Mouse (Mus musculus): ENCODE results near the gene Figla. TPM values are rescaled to one million over a fixed set of nuclear protein-coding genes. Genes with fewer than 3 reads are reported as not detected.
"Not testable (repeated sequence)": the region's sequence is repeated elsewhere in the genome, so short reads cannot be mapped to it uniquely, and the experiment has no call there.

Gene Figla
- polyA plus RNA-seq, 1 experiment from 2014 or later = not detected

DNA sequence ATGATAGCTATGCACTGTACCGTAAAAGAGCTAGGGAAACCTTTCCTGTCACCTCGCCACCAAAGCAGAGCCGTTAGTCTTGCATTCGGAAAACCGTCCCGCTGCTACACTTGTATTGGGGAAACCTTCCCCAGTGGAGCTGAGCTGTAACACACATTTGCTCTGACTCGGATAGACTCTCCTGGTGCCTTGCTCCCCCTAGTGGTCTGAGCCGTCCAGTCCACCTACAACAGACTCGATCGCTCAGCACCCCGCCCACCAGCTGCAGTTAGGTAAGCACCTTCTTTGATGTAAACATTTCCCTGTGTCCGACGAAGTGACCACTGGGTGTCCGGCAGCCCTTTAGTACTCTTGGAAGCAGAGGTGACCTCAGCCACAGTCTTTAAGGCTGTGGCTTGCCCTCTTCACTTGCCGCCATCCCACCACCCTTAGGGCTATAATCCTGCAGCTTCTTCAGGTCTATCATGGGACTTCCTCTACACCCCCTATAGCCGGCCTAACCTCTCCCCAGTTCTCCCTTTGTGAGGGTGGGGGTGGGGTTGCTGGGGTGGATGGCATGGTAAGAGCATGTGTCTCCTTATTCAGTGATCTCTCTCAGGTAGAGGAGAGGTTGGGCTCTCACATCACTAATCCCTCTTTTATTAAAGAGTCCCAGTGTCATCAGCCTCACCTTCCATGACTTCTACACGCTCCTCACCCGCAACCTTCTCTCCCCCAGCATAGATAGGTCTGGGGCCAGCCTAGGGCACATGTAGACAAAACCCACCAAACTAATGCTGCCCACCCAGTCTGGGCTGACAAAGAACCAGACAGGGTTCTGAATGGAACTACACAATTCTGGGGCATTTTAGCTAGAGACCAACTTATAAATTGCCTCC, 11.5 kb upstream of the Figla start:
- WGBS = 15% methylated on average over 18 of the region's 18 CpGs
- Histone ChIP-seq H3K36me3 (replicated peaks) (no peaks in the 10 kb centered on the region), H3K27ac (no peak overlapping the region), H3K9me3 (no peaks in the 10 kb centered on the region), H3K4me3 (replicated peaks) (no peak overlapping the region), H3K27me3 (0 out of 2 replicates have a peak, but pooled peaks cover 5% of the 10 kb centered on the region), H3K4me2 (peak overlapping the region; percentile 37), H3K9ac (no peak overlapping the region), H3K4me1 (no peaks in the 10 kb centered on the region)
- peak; percentile 83 for ATAC-seq (ENCODE audit: low FRiP score)

DNA sequence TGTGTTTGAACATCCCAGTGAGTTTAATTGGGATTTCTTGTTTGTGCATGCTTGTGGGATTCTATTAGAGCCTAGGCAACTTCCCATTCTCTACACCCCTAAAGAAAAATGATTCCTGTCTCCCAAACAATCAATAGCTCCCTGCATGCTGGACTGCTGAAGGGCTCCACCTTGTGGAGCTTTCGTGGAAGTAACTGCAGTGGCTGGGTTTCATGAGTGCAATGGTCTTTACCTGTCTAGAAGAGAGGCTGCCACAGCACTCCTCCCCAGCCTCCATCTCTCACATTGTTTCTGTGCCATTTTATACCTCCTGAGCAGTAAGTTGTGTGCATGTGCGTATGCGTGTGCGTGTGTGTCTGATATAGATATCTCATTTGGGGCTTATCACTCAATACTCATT, 6.0 kb upstream of the Figla start:
- no peaks in the 10 kb centered on the region for H3K36me3 ChIP-seq (replicated peaks)
- H3K27ac ChIP-seq = no peak overlapping the region
- H3K4me1 ChIP-seq = no peaks in the 10 kb centered on the region
- ATAC-seq (ENCODE audit: low FRiP score) = no peak
- H3K9me3 ChIP-seq = no peaks in the 10 kb centered on the region
- 31% methylated on average over 4 of the region's 4 CpGs for WGBS
- H3K4me3 ChIP-seq (replicated peaks) = no peak overlapping the region
- no peaks in the 10 kb centered on the region for H3K27me3 ChIP-seq
- no peak overlapping the region for H3K9ac ChIP-seq
- no peak overlapping the region for H3K4me2 ChIP-seq

DNA sequence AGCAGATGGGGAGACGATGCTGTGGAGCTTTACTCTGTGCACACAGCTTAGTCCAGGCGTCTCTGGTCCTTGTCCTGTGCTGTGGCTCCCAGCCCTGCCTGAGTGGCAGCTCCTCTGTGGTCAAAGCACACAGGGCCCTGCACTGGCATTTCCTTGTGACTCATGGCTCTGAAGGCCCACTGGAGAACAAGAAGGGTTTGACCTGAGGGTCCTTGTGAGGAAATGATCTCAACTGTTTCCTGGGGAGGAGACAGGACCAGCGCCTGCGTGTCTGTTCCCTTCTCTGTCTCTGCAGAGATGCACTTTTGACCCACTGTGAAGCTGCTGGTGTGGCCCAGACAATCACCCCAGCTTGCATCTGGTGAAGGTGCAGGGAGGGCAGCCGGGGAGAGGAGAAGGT, 1.2 kb upstream of the Figla start:
- ATAC-seq (ENCODE audit: low FRiP score); H3K4me2 ChIP-seq; H3K36me3 ChIP-seq (replicated peaks); H3K4me1 ChIP-seq; H3K9ac ChIP-seq; H3K27ac ChIP-seq; H3K9me3 ChIP-seq; H3K27me3 ChIP-seq; H3K4me3 ChIP-seq (replicated peaks): not testable (repeated sequence)
- WGBS = 73% methylated on average over 5 of the region's 5 CpGs

DNA sequence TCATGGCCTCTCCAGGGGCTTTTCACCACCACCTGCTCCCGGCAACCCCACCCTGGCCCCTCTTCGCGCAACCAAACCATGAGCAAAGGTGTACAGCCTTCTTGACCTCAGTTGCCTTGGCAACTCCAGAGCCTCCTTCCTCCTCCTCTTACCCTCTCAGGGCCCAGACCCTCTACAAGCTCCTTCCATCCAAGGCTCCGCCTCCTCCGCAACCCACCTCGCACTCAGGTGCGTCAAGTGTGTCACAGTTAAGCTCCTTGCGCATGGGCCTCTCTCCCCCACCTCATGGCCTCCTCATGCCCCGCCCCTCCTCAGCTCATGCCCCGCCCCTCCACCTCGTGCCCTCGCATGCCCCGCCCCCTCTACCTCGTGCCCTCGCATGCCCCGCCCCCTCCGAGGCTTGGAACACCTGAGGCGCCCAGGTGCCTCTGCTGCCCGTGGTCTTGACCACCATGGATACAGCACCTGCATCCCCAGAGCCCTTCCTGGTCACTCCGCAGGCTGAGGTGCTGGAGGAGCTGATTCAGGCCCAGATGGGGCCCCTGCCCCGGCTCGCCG, 901 bp downstream of the Figla start:
- Histone ChIP-seq H3K27me3 (no peaks in the 10 kb centered on the region), H3K4me3 (replicated peaks) (no peak overlapping the region), H3K4me1 (no peaks in the 10 kb centered on the region), H3K9ac (no peak overlapping the region), H3K4me2 (no peak overlapping the region), H3K9me3 (no peaks in the 10 kb centered on the region), H3K27ac (no peak overlapping the region), H3K36me3 (replicated peaks) (no peaks in the 10 kb centered on the region)
- no peak for ATAC-seq (ENCODE audit: low FRiP score)
- WGBS = 84% methylated on average over 23 of the region's 23 CpGs

DNA sequence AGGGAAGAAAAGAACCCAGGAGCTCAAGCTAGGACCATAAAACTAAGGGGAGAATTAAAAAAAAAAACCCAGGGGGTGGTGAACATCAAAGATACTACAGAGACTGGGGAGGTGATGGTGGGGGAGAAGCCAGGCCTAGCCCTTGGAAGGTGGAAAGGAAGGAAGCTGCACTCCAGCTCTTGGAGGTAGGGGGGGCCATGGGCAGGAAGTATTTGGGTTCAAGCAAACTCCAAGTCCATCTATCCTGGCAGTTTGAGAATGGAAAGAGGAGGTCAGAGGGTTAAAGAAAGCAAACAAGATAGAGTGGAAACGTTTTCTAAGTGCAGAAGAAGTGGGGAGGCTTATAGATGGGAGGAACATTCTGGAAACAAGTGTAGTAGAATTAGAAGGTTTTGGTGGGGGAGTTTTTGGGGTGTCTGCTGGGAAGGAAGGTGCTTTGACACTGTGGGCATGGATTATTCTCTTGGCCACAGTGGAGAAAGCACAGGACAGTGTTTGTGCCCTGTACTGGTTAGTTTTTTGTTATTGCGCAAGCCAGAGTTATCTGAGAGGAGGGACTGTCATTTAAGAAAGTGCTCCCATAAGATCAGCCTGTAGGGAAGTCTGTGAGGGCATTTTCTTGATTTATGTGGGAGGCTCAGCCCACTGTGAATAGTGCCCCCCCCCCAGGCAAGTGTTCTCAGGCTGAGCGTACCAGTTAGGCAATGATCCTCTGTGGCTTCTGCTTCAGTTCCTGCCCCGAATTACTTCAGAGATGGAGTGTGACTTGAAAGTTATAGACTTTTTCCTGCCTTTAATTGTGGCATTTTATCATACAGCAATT, 3.7 kb downstream of the Figla start:
- no peaks in the 10 kb centered on the region for H3K9me3 ChIP-seq
- H3K36me3 ChIP-seq (replicated peaks) = no peaks in the 10 kb centered on the region
- no peak overlapping the region for H3K4me2 ChIP-seq
- ATAC-seq (ENCODE audit: low FRiP score) = no peak
- H3K4me1 ChIP-seq = no peaks in the 10 kb centered on the region
- H3K9ac ChIP-seq = no peak overlapping the region
- H3K27me3 ChIP-seq = no peaks in the 10 kb centered on the region
- WGBS = 82% methylated on average over 4 of the region's 4 CpGs
- no peak overlapping the region for H3K27ac ChIP-seq
- no peak overlapping the region for H3K4me3 ChIP-seq (replicated peaks)

DNA sequence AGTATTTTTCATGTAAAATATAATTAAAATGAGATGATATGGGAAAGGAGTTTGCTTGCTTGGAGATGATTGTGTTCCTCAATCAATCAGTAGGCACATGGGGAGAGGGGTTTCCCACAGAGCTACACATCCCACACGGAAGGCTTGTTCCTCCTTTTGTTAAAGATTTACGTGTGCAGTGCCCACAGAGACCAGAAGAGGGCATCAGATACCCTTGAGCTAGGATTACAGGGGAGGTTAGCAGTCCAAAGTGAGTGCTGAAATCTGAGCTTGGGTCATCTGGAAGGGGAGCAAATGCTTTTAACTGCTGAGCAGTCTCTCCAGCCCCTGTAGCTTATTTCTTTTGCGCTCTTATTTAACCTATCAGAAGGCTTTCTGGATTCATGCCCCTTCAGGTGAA, 5.0 kb downstream of the Figla start:
- H3K9me3 ChIP-seq = no peaks in the 10 kb centered on the region
- 22% methylated on average over 3 of the region's 3 CpGs for WGBS
- H3K27ac ChIP-seq = no peak overlapping the region
- no peak overlapping the region for H3K4me2 ChIP-seq
- ATAC-seq (ENCODE audit: low FRiP score) = no peak
- H3K36me3 ChIP-seq (replicated peaks) = no peaks in the 10 kb centered on the region
- no peak overlapping the region for H3K4me3 ChIP-seq (replicated peaks)
- H3K9ac ChIP-seq = no peak overlapping the region
- no peaks in the 10 kb centered on the region for H3K27me3 ChIP-seq
- no peaks in the 10 kb centered on the region for H3K4me1 ChIP-seq

DNA sequence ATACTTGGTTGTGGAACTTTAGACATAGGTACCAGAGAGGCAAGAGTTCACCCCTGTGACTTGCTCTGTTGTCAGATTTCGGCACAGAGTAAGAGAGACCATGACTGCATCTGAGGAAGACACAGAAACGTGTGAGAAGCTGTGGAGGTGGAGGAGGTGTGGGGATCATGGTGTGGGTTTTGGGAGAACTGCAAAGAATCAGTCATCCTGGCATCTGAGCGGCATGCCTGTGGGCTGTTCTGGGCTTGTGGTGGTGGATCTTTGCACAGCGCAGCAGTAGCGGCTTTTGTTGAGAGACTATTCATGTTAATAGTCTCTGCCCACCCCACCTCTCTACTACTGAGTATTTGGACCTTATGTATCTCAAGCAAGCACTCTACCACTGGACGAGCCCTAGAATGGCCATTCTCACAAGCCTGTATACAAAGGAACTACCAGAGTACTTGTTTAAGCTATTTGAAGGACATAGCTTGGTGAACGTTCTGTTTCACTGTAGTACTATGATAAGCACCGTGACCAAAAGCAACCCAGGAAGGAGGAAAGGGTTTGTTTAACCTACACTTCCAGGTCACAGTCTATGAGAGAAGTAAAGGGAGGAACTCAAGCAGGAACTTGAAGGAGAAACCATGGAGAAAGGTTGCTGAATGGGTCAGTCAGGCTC, 10.8 kb downstream of the Figla start:
- Histone ChIP-seq H3K4me2 (no peak overlapping the region), H3K9me3 (no peaks in the 10 kb centered on the region), H3K4me3 (replicated peaks) (no peak overlapping the region), H3K4me1 (peaks cover 24% of the 10 kb centered on the region), H3K9ac (no peak overlapping the region), H3K36me3 (replicated peaks) (no peaks in the 10 kb centered on the region), H3K27ac (no peak overlapping the region), H3K27me3 (0 out of 2 replicates have a peak, but pooled peaks cover 4% of the 10 kb centered on the region)
- WGBS = 86% methylated on average over 8 of the region's 8 CpGs
- no peak for ATAC-seq (ENCODE audit: low FRiP score)

DNA sequence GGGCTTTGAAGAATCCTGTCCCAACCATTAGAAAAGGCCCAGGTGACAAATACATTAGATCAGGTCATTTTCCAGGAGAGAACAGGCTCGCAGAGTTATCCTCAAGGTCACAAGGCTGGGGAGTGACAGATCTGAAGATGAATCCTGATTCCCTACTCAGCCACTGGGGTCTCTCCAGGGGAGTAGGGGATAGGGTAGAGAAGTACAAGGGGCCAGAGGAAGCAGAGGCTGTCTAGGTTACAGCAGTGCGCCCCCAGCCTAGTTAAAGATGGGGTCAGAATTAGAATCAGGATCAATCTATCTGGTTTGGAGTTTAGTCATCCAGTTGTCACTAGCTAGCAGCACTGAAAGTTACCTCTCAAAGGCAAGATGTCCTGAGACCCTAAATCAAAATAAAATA, 12.2 kb downstream of the Figla start:
- H3K27me3 ChIP-seq = 0 out of 2 replicates have a peak, but pooled peaks cover 4% of the 10 kb centered on the region
- H3K4me1 ChIP-seq = peaks cover 38% of the 10 kb centered on the region
- peak overlapping the region; percentile 76 for H3K4me3 ChIP-seq (replicated peaks)
- no peaks in the 10 kb centered on the region for H3K9me3 ChIP-seq
- peak overlapping the region; percentile 93 for H3K9ac ChIP-seq
- peak overlapping the region; percentile 72 for H3K4me2 ChIP-seq
- H3K36me3 ChIP-seq (replicated peaks) = no peaks in the 10 kb centered on the region
- peak; percentile 52 for ATAC-seq (ENCODE audit: low FRiP score)
- 71% methylated on average over 2 of the region's 2 CpGs for WGBS
- peak overlapping the region; percentile 93 for H3K27ac ChIP-seq

DNA sequence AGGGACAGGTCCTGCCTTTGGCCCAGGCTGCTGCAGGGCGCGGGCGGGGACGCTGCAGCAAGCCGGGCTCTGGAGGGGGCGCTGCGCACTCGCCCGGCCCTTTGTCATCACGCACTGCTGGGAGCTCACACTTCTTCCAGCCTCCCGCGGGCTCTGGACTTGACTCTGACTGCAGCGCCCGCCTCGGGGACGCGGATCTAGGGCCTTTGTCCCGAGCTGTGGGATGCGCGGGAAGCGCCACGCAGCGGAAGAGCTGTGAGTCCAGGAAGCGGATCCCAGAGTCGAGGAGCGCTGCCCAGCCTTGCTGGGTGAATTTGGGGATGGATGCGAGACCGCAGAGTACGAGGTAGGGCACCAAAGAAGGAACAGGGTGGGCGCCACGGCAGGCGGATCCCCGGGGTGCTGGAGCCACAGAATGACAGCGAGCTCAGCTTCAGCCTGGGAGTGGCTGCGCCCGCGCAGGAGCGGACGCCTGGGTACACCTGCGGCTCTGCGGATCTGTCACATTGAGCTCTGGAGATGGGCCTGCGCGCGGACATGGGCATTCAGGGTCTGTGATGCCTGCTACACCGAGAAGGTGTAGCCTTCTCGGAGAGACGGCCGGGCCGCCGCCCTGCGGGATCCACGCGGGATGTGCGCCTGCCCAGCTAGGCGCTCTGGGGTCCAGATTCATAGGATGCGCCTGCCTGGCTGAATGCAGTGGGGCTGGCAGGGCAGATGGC, 12.8 kb downstream of the Figla start, which contains the start of gene Add2:
Gene Add2, plus strand, starts transcription at position 81 of the 722 bp plus-strand sequence.
- no peaks in the 10 kb centered on the region for H3K9me3 ChIP-seq
- H3K9ac ChIP-seq = peak within 1 kb of the TSS; percentile 93
- H3K4me1 ChIP-seq = peaks cover 43% of the 10 kb centered on the region
- H3K27me3 ChIP-seq = 0 out of 2 replicates have a peak, but pooled peaks cover 4% of the 10 kb centered on the region
- peak within 1 kb of the TSS; percentile 76 for H3K4me3 ChIP-seq (replicated peaks)
- under 1% methylated on average over 52 of the region's 56 CpGs for WGBS
- peak within 1 kb of the TSS; percentile 93 for H3K27ac ChIP-seq
- peak within 1 kb of the TSS; percentile 72 for H3K4me2 ChIP-seq
- H3K36me3 ChIP-seq (replicated peaks) = no peaks in the 10 kb centered on the region
- peak; percentile 94 for ATAC-seq (ENCODE audit: low FRiP score)

DNA sequence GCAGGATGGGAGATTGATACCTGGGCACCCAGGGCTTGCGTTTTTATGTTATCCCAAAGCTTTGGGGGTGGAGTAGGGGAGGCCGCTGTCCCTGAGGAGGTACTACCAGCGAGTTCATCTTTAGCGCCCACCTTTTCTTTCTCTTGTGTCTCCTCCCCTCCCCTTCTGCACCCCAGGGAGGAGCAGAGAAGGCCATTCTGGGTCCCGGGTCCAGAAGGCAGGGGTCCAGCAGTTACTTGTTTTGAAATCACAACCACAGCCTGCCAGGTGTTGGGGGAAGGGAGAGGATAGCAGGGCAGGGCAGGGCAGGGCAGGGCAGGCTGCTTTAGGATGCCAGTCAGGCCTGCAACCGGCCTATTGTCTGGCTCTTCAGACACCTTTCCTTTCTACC, 13.3 kb downstream of the Figla start:
- no peaks in the 10 kb centered on the region for H3K9me3 ChIP-seq
- peak overlapping the region; percentile 93 for H3K27ac ChIP-seq
- H3K36me3 ChIP-seq (replicated peaks) = no peaks in the 10 kb centered on the region
- WGBS = 4% methylated on average over 6 of the region's 6 CpGs
- peak overlapping the region; percentile 76 for H3K4me3 ChIP-seq (replicated peaks)
- peak overlapping the region; percentile 72 for H3K4me2 ChIP-seq
- H3K27me3 ChIP-seq = 0 out of 2 replicates have a peak, but pooled peaks cover 4% of the 10 kb centered on the region
- 0 out of 2 replicates have a peak, but pooled peaks have one; percentile 21 for ATAC-seq (ENCODE audit: low FRiP score)
- H3K9ac ChIP-seq = peak overlapping the region; percentile 93
- peaks cover 44% of the 10 kb centered on the region for H3K4me1 ChIP-seq

DNA sequence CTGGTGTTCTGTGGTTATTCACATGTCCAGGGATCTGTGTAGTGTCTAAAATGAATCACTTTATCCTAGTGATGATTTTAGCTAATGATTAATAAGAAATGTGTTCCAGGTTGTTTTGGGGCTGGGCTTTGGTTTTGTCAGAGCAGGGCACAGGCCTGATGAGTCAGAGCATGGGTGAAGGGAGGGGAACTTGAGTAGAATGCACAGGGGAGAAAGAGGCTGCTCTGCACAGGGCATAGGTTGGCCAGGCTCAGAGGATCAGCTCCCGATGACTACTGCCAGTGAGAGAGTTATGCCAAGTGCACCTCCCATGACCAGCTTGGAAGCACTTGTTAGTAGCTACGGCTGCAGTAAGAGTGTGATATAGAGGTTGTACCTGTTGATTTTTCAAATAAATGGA, 15.6 kb downstream of the Figla start:
- Histone ChIP-seq H3K27me3 (0 out of 2 replicates have a peak, but pooled peaks cover 4% of the 10 kb centered on the region), H3K4me2 (peak overlapping the region; percentile 72), H3K9ac (no peak overlapping the region), H3K27ac (no peak overlapping the region), H3K36me3 (replicated peaks) (no peaks in the 10 kb centered on the region), H3K4me1 (peaks cover 44% of the 10 kb centered on the region), H3K9me3 (no peaks in the 10 kb centered on the region), H3K4me3 (replicated peaks) (peak overlapping the region; percentile 21; the same call in 1 of the 2 replicates)
- ATAC-seq (ENCODE audit: low FRiP score) = no peak
- 86% methylated on average over 2 of the region's 2 CpGs for WGBS

Measured in forebrain, embryonic 12.5 days (tissue).